Mouse (Mus musculus) bone marrow, adult 2 months (tissue): ENCODE measurements around the gene Sh3bgrl2. TPM values are rescaled to one million over a fixed set of nuclear protein-coding genes. Genes with fewer than 3 reads are reported as not detected.

Experiments used
- H3K27ac ChIP-seq: fragments of 200-500 bp; 2 replicates; pipeline ENCODE4 v1.5.1; 2012; ENCODE audit warnings: low read depth, mild to moderate bottlenecking, control low read depth, inconsistent platforms, low read length; ENCODE audit not compliant: control insufficient read depth, poor library complexity, insufficient read depth
- H3K4me1 ChIP-seq: fragments of 200-500 bp; 2 replicates; pipeline ENCODE4 v1.6.1; 2011; ENCODE audit warnings: low read length; ENCODE audit not compliant: control insufficient read depth, insufficient read depth
- H3K4me3 ChIP-seq: fragments of 200-500 bp; replicated peaks from 2 replicates; pipeline ENCODE3; 2011; ENCODE audit warnings: mild to moderate bottlenecking, low read depth, low read length, control low read depth; ENCODE audit not compliant: control insufficient read depth
- CTCF ChIP-seq: fragments of 200-500 bp; IDR thresholded peaks from 2 replicates; pipeline ENCODE4 v1.5.1; 2011; ENCODE audit warnings: low read length, control low read depth; ENCODE audit not compliant: control insufficient read depth, insufficient read depth
- POLR2A ChIP-seq: fragments of 200-500 bp; IDR thresholded peaks from 2 replicates; pipeline ENCODE4 v1.6.1; 2011; ENCODE audit warnings: low read depth, mild to moderate bottlenecking, control low read depth, low read length, borderline replicate concordance; ENCODE audit not compliant: control insufficient read depth
- WGBS: fragments of 180-500 bp; shearing (Covaris S2); methylation state at CpG from one replicate; pipeline ENCODE4 v1.1.7; 2018; 5-methylcytosine and 5-hydroxymethylcytosine counted together
- polyA plus RNA-seq: library from polyadenylated mRNA; stranded (reverse); fragments of >200 nt; gene quantifications from 2 replicates; pipeline ENCODE4 v1.2.4, GENCODE M21; 2011; ENCODE audit warnings: low replicate concordance; ENCODE audit not compliant: missing spikeins, insufficient read depth, insufficient read length

Sh3bgrl2 gene
- polyA plus RNA-seq, 1 experiment, result 6.8 TPM

- Histone ChIP-seq H3K4me1 (no peaks in the 10 kb centered on the region; the same call in 1 of the 2 replicates), H3K4me3 (no peak overlapping the region), H3K27ac (no peak overlapping the region)
- TF ChIP-seq POLR2A (no peak), CTCF (no peak)
- 47% methylated on average over 10 of the region's 10 CpGs for WGBS
These were observed 43.8 kb downstream of the Sh3bgrl2 start for GRCm38 (mm10) chr9:83591848-83592456.

- no peaks in the 10 kb centered on the region; the same call in 1 of the 2 replicates for H3K4me1 ChIP-seq
- no peak for TF ChIP-seq CTCF
- TF ChIP-seq POLR2A, result no peak
- no peak overlapping the region for H3K27ac ChIP-seq
- 77% methylated on average over 5 of the region's 5 CpGs for WGBS
- no peak overlapping the region for H3K4me3 ChIP-seq
These were observed 45.7 kb downstream of the Sh3bgrl2 start for GRCm38 (mm10) chr9:83593811-83594210.

GRCm38 (mm10) chr9:83596132-83596531 is 48.0 kb downstream of the Sh3bgrl2 start:
- Histone ChIP-seq H3K4me3 (no peak overlapping the region), H3K27ac (no peak overlapping the region), H3K4me1 (no peaks in the 10 kb centered on the region; the same call in 1 of the 2 replicates)
- TF ChIP-seq POLR2A, result no peak
- no peak for TF ChIP-seq CTCF
- WGBS, result 76% methylated on average over 6 of the region's 6 CpGs

- Histone ChIP-seq H3K4me3 (no peak overlapping the region), H3K27ac (no peak overlapping the region), H3K4me1 (no peaks in the 10 kb centered on the region; the same call in 1 of the 2 replicates)
- TF ChIP-seq POLR2A (no peak), CTCF (no peak)
- WGBS, result 85% methylated on average over 13 of the region's 13 CpGs
These were observed 48.7 kb downstream of the Sh3bgrl2 start for GRCm38 (mm10) chr9:83596646-83597481.

- WGBS, result 68% methylated on average over 7 of the region's 7 CpGs
- TF ChIP-seq POLR2A (no peak), CTCF (no peak)
- Histone ChIP-seq H3K4me3 (no peak overlapping the region), H3K27ac (no peak overlapping the region), H3K4me1 (no peaks in the 10 kb centered on the region)
These were observed 49.9 kb downstream of the Sh3bgrl2 start for GRCm38 (mm10) chr9:83598047-83598446.

- H3K4me3 ChIP-seq, result no peak overlapping the region
- H3K27ac ChIP-seq, result no peak overlapping the region
- H3K4me1 ChIP-seq, result no peaks in the 10 kb centered on the region
- TF ChIP-seq CTCF, result no peak
- no peak for TF ChIP-seq POLR2A
- WGBS, result 50% methylated on average over 6 of the region's 6 CpGs
These were observed 51.4 kb downstream of the Sh3bgrl2 start for GRCm38 (mm10) chr9:83599505-83599904.

- no peak for TF ChIP-seq CTCF
- TF ChIP-seq POLR2A, result no peak
- H3K27ac ChIP-seq, result no peak overlapping the region
- 80% methylated on average over 10 of the region's 10 CpGs for WGBS
These were observed 52.3 kb downstream of the Sh3bgrl2 start for GRCm38 (mm10) chr9:83600286-83601048.

More at GRCm38 (mm10) chr9:83600286-83601048, 52.3 kb downstream of the Sh3bgrl2 start:
- H3K4me3 ChIP-seq, result no peak overlapping the region
- H3K4me1 ChIP-seq, result no peaks in the 10 kb centered on the region
